Mouse (Mus musculus) MEL (cell line): ENCODE results near the gene Avp.

Source experiments
- MXI1 ChIP-seq: IDR thresholded peaks from 2 replicates; pipeline ENCODE4 v1.6.1; 2011; ENCODE audit warnings: mild to moderate bottlenecking, low read depth, low read length, improper control_type of control experiment
- POLR2A ChIP-seq, 2 experiments: IDR thresholded peaks; 2 replicates each; pipeline ENCODE4 v1.6.1; 2011 to 2012; ENCODE audit warnings: low read length in 2 of 2, mild to moderate bottlenecking in 2 of 2, control low read depth in 1 of 2, improper control_type of control experiment in 1 of 2, low read depth in 1 of 2, moderate library complexity in 1 of 2; ENCODE audit not compliant: control insufficient read depth in 1 of 2, insufficient read depth in 1 of 2, poor library complexity in 1 of 2
- UBTF ChIP-seq: IDR thresholded peaks from 2 replicates; pipeline ENCODE4 v1.6.1; 2012; ENCODE audit warnings: low read depth, mild to moderate bottlenecking, inconsistent platforms, low read length, improper control_type of control experiment, moderate library complexity, borderline replicate concordance; ENCODE audit not compliant: insufficient read depth
- USF1 ChIP-seq: IDR thresholded peaks from 2 replicates; pipeline ENCODE4 v1.6.1; 2014; ENCODE audit warnings: low read depth, mild to moderate bottlenecking, inconsistent platforms, low read length, improper control_type of control experiment, moderate library complexity
- ZKSCAN1 ChIP-seq: IDR thresholded peaks from 2 replicates; pipeline ENCODE4 v1.6.1; 2012; ENCODE audit warnings: low read depth, mild to moderate bottlenecking, inconsistent platforms, low read length, improper control_type of control experiment, moderate library complexity
- ZNF384 ChIP-seq: IDR thresholded peaks from 2 replicates; pipeline ENCODE4 v1.6.1; 2012; ENCODE audit warnings: low read depth, mild to moderate bottlenecking, inconsistent platforms, low read length, improper control_type of control experiment

DNA sequence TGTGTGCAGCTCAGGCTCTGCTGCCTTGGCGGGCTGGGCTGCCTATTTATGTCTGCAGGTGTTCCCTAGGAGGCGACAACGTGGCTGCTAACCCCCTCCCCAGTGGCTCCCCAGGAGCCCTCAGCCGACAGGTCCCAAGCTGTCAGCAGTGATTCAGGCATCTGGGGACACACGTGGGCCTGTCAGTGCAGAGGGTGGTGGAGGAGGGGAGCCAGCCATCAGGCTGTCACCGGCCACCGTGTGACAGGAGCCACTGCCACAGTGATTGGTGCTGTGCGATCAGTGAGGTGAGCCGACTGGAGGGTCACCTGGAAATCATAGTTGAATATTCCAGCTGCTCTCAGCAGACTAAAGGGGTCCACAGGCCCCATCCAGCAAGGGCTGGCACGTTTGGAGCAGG lies at the start of gene Avp:
- TF ChIP-seq ZNF384 = no peak
- no peak for TF ChIP-seq MXI1
- no peak for TF ChIP-seq UBTF
- no peak for TF ChIP-seq POLR2A (IDR thresholded peaks at IDR 0.05; ENCODE audit: control insufficient read depth in 1 of 2, insufficient read depth in 1 of 2, low read depth in 1 of 2, low read length in 2 of 2, poor library complexity in 1 of 2)
- no peak for TF ChIP-seq ZKSCAN1
- TF ChIP-seq USF1 = no peak
